Mouse (Mus musculus) megakaryocyte, embryonic 14.5 days (primary cell): ENCODE data around the gene Tmem163. TPM values are rescaled to one million over a fixed set of nuclear protein-coding genes. Genes with fewer than 3 reads are reported as not detected.

Source experiments
- H3K27me3 ChIP-seq: replicated peaks from 2 replicates; pipeline ENCODE3; 2012; ENCODE audit warnings: inconsistent platforms
- H3K36me3 ChIP-seq: replicated peaks from 2 replicates; pipeline ENCODE3; 2012; ENCODE audit warnings: low read length, inconsistent platforms, mixed read lengths
- H3K4me1 ChIP-seq: 2 replicates; pipeline ENCODE4 v1.6.1; 2012; ENCODE audit warnings: inconsistent platforms
- H3K4me3 ChIP-seq: replicated peaks from 2 replicates; pipeline ENCODE3; 2012; ENCODE audit warnings: moderate library complexity, mild to moderate bottlenecking, inconsistent platforms
- H3K9me3 ChIP-seq: 2 replicates; pipeline ENCODE4 v1.6.1; 2012; ENCODE audit warnings: inconsistent platforms
- FLI1 ChIP-seq: IDR thresholded peaks from 2 replicates; pipeline ENCODE4 v1.6.1; 2012; ENCODE audit warnings: low read length, inconsistent platforms, mixed read lengths
- GATA1 ChIP-seq: IDR thresholded peaks from 3 replicates; pipeline ENCODE4 v1.6.1; 2012; ENCODE audit warnings: mixed read lengths, low read length, inconsistent platforms, borderline replicate concordance
- polyA plus RNA-seq: library from polyadenylated mRNA; stranded (reverse); fragments of >175 nt; gene quantifications from 2 replicates; pipeline ENCODE4 v1.2.3, GENCODE M21; 2012; ENCODE audit warnings: low replicate concordance; ENCODE audit not compliant: insufficient read depth

Tmem163 gene
- polyA plus RNA-seq, 1 experiment = 41.1 TPM

DNA sequence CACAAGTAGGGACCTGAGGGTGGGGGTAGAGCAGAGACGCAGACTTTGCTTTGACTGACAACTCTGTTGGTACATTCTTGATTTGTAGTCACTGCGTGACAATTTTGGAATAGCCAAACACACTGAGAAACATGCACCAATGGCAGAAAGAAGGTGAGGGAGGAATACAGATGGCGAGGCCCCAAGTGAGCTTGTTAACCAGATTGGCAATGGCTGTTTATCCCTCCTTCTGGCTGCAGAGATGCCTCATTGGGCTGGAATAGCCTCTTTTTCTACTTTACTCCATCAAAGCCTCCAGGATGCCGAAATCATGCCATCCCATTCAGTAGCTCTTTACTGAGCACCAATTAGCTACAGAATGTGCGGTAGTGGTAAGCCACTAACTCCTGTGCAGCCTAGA lies 203.6 kb downstream of the Tmem163 start:
- TF ChIP-seq FLI1 (no peak), GATA1 (no peak)
- Histone ChIP-seq H3K36me3 (peaks cover 94% of the 10 kb centered on the region), H3K27me3 (no peaks in the 10 kb centered on the region), H3K4me1 (peaks cover 39% of the 10 kb centered on the region), H3K4me3 (no peak overlapping the region), H3K9me3 (no peaks in the 10 kb centered on the region)

DNA sequence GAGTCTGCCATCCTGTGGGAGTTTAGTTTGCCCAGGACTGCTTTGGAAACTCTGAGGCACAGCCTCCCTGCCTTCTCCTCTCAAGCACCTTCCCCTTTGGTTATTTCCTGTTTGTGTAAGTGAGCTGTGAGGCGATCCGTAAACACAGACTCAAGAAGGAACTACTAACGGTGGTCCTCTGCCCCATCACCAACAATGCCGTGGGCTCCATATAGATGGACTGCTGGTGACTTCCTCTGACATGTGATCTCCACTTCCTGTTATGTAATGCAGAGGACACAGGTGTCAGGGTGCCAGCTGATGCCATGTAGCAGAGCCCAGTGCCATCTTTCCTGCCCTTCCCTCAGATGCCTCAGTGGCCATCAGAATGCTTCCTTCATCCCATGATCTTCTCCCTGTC lies 209.2 kb downstream of the Tmem163 start:
- Histone ChIP-seq H3K27me3 (no peaks in the 10 kb centered on the region), H3K36me3 (peaks cover 90% of the 10 kb centered on the region), H3K4me3 (no peak overlapping the region), H3K4me1 (peaks cover 54% of the 10 kb centered on the region), H3K9me3 (no peaks in the 10 kb centered on the region)
- TF ChIP-seq FLI1 (no peak), GATA1 (no peak)

DNA sequence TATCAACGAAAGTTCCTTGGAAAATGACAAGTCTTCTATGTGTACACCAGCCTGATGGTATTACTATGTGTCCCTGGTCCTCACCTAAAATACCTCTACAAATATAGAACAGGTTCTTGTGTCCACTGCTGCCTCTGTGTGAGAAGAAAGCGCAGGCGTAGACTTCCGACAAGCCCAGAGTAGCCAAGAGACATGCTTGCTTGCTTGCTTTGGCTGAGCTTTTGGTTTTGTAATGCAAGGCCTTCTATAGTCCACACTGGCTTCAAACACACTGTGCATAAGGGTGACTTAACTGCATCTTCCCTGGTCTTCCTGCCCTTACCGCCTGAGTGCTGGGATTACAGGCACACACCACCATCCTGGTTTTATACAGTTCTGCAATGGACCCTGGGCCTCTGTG lies 212.1 kb downstream of the Tmem163 start:
- no peaks in the 10 kb centered on the region for H3K9me3 ChIP-seq
- H3K4me3 ChIP-seq = no peak overlapping the region
- TF ChIP-seq FLI1 (no peak), GATA1 (no peak)
- H3K4me1 ChIP-seq = peaks cover 41% of the 10 kb centered on the region
- peaks cover 78% of the 10 kb centered on the region for H3K36me3 ChIP-seq
- no peaks in the 10 kb centered on the region for H3K27me3 ChIP-seq

DNA sequence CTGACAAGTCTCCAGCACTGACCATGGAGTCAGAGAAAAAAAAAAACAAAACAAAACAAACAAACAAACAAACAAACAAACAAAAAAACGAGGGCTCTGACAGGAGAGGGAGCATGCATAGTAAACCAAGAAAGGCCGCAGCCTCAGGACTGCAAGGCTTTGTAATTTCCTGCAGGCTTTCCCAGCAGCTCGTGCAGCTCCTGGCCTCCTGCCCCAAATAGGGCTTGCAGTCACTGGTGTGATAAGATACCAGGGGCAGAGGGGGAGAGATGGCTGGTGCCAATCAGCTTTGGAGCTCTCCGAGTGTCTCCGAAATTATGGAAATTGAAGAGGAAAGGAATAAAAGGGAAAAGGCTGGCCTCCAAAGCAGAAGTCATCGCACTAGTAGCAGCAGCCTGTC lies 214.1 kb downstream of the Tmem163 start:
- H3K36me3 ChIP-seq = peaks cover 77% of the 10 kb centered on the region
- H3K4me1 ChIP-seq = peaks cover 29% of the 10 kb centered on the region
- H3K4me3 ChIP-seq = no peak overlapping the region
- H3K27me3 ChIP-seq = no peaks in the 10 kb centered on the region
- no peak for TF ChIP-seq FLI1
- no peak for TF ChIP-seq GATA1
- no peaks in the 10 kb centered on the region for H3K9me3 ChIP-seq

DNA sequence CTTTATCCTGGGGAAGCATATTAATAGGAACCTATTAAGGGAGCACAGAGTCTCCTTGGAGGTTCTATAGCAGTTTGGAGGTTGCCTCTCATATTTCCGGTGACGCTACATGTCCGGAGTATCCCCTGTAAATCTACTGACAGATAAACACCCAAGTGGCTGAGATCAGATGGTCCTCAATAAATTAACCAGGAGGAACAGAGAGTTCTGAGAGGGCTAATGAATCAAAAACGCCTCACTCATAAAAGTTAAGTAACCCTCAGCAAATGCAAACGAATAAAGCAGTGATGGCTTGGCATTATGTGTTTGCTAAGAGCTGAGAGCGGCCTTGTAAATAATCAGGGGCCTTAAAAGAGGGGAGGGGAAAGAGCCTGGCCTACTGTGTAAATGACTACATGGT lies 215.3 kb downstream of the Tmem163 start:
- Histone ChIP-seq H3K36me3 (peaks cover 77% of the 10 kb centered on the region), H3K9me3 (no peaks in the 10 kb centered on the region), H3K4me3 (no peak overlapping the region), H3K27me3 (no peaks in the 10 kb centered on the region), H3K4me1 (peaks cover 22% of the 10 kb centered on the region)
- TF ChIP-seq GATA1 (no peak), FLI1 (no peak)

DNA sequence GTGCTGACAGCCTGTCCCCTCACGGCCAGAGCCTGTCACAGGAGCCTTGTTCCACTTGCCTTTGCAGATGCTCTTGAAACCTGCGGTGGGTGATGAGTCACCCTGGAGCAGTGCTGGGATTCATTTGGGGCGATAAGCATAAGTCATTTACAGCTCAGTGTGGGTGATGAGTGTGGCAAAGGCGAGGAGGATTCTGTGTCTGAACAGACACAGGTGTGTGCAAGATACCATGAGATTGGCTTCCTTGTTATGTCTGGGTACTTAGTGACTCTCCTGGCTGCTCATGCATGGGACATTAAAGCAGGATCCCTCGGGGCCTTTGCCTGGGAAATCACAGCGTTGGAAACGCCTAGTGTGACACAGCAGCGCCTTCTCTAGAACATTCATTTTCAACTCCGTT lies 218.3 kb downstream of the Tmem163 start:
- Histone ChIP-seq H3K4me1 (peaks cover 15% of the 10 kb centered on the region), H3K9me3 (no peaks in the 10 kb centered on the region), H3K4me3 (no peak overlapping the region), H3K36me3 (peaks cover 82% of the 10 kb centered on the region), H3K27me3 (no peaks in the 10 kb centered on the region)
- TF ChIP-seq FLI1 (no peak), GATA1 (no peak)

DNA sequence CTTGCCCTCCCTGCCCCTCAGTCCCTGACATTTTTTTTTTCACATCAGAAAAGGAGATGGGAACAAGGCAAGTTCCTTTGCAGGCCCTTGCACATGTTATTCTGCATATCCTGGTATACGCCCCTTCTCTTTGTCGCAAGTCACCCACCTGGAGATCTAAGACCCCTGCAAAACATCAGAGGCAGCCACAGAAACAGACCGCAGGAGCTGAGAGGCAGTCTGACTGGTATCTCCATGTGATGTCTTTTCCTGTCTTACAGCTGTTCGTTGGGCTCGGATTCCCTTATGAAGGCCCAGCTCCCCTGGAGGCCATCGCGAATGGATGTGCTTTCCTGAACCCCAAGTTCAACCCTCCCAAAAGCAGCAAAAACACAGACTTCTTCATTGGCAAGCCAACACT lies 219.8 kb downstream of the Tmem163 start:
- H3K4me1 ChIP-seq = peaks cover 7% of the 10 kb centered on the region; the same call in 1 of the 2 replicates
- no peaks in the 10 kb centered on the region for H3K9me3 ChIP-seq
- peaks cover 77% of the 10 kb centered on the region for H3K36me3 ChIP-seq
- H3K4me3 ChIP-seq = no peak overlapping the region
- H3K27me3 ChIP-seq = no peaks in the 10 kb centered on the region
- TF ChIP-seq GATA1 (no peak), FLI1 (no peak)

DNA sequence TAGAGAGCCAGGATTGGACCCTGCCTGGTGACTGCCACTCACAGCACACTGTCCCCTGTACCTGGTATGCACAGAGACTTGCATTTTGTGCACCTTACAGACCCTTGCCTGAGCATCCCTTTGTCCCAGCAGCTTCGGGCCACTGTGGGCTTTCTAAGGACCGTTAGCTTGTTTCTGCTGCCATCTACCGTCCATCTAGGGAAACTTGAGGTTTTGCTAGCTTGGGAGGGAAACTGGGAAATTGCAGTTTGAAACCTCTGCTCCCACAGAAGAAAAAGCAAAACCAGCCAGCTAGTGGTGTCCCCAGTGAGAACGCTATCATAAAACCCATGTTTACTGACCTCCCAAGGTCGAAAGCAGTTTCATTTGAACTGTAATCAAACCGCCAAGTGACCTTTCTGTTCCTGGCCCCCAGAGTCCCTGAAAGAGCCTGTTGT lies 220.3 kb downstream of the Tmem163 start:
- H3K27me3 ChIP-seq = no peaks in the 10 kb centered on the region
- TF ChIP-seq GATA1 = no peak
- no peak for TF ChIP-seq FLI1
- H3K36me3 ChIP-seq = peaks cover 80% of the 10 kb centered on the region
- peaks cover 7% of the 10 kb centered on the region; the same call in 1 of the 2 replicates for H3K4me1 ChIP-seq
- H3K9me3 ChIP-seq = no peaks in the 10 kb centered on the region
- no peak overlapping the region for H3K4me3 ChIP-seq

DNA sequence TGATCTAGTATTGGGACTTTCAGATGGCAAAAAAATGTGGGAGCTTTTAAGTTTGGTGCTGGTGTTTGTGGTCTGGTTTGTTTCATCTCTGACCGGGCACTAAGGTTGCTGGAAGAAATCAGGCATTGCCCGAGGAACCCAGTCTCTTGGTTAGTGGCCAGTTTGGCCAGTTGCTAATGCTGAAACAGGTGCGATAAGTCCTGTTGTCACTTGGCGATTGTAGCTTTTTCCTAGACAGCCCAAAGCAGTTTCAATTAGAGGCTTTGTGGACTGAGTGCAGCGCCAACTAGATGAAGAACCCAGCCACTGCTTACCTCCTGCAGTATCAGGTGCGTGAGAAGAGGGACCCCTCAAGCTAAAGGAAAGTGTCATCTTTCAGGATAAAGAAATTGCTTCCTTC lies 226.0 kb downstream of the Tmem163 start:
- Histone ChIP-seq H3K4me3 (no peak overlapping the region), H3K9me3 (peaks cover 7% of the 10 kb centered on the region; the same call in 1 of the 2 replicates), H3K27me3 (no peaks in the 10 kb centered on the region), H3K36me3 (peaks cover 83% of the 10 kb centered on the region), H3K4me1 (no peaks in the 10 kb centered on the region)
- TF ChIP-seq FLI1 = no peak
- TF ChIP-seq GATA1 = no peak

DNA sequence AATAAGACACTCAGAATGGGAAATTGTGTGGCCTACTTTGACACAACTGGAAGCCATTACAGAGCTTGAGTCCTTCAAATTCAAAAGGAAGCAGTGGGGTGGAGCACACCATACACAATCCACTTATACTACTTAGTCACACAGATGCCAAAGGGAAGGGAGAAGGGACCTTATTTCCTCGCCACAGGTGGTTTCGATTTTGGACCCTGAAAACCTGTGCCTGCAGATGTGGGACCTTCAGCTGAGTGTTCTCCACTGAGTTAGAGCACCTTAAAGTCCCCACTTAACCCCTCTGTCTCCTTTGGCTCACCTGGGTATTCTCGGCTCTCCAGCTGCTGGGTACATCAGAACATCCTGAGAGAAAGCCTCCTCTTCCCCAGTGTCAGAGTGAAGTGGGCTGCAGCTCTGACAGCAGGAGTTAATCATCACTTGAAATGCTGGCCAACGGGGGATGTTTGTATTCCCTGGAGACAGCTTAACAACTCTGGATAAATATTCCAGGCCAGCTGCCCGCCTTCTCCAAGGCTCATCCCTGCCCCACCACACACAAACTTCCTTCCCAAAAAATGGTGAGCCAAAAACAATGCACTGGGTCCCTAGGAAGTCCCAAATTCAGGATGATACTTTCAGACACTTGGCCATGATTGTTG lies 234.4 kb downstream of the Tmem163 start:
- 0 out of 2 replicates have a peak, but pooled peaks cover 4% of the 10 kb centered on the region for H3K4me1 ChIP-seq
- no peak overlapping the region for H3K4me3 ChIP-seq
- H3K9me3 ChIP-seq = no peaks in the 10 kb centered on the region
- TF ChIP-seq GATA1 (no peak), FLI1 (no peak)
- H3K27me3 ChIP-seq = no peaks in the 10 kb centered on the region
- peaks cover 76% of the 10 kb centered on the region for H3K36me3 ChIP-seq
